Mouse (Mus musculus) olfactory bulb, adult 2 months (tissue): ENCODE data around the gene Cr1l. TPM values are rescaled to one million over a fixed set of nuclear protein-coding genes. Genes with fewer than 3 reads are reported as not detected.

Experiments
- H3K27ac ChIP-seq: fragments of 200-500 bp; 2 replicates; pipeline ENCODE4 v1.5.1; 2012; ENCODE audit warnings: low read depth, low read length; ENCODE audit not compliant: insufficient read depth
- H3K4me1 ChIP-seq: fragments of 200-500 bp; 2 replicates; pipeline ENCODE4 v1.6.1; 2012; ENCODE audit warnings: low read length; ENCODE audit not compliant: control insufficient read depth, insufficient read depth
- H3K4me3 ChIP-seq: fragments of 200-500 bp; 2 replicates; pipeline ENCODE4 v1.5.1; 2012; ENCODE audit warnings: mild to moderate bottlenecking, low read depth, low read length, moderate library complexity; ENCODE audit not compliant: insufficient read depth
- CTCF ChIP-seq: fragments of 200-500 bp; IDR thresholded peaks from 2 replicates; pipeline ENCODE4 v1.5.1; 2012; ENCODE audit warnings: low read depth, mild to moderate bottlenecking, low read length, moderate library complexity; ENCODE audit not compliant: insufficient read depth
- POLR2A ChIP-seq: fragments of 200-500 bp; IDR thresholded peaks from 2 replicates; pipeline ENCODE4 v1.6.1; 2012; ENCODE audit warnings: mild to moderate bottlenecking, low read depth, low read length, moderate library complexity; ENCODE audit not compliant: insufficient read depth
- WGBS: fragments of 180-500 bp; shearing (Covaris S2); methylation state at CpG from one replicate; pipeline ENCODE4 v1.1.7; 2018; 5-methylcytosine and 5-hydroxymethylcytosine counted together
- polyA plus RNA-seq: library from polyadenylated mRNA; stranded (reverse); fragments of >200 nt; gene quantifications from 2 replicates; pipeline ENCODE4 v1.2.4, GENCODE M21; 2012; ENCODE audit warnings: low replicate concordance; ENCODE audit not compliant: missing spikeins, insufficient read depth, insufficient read length

The Cr1l gene
- 413 TPM in 1 of 2 replicates, not detected in the other for polyA plus RNA-seq

DNA sequence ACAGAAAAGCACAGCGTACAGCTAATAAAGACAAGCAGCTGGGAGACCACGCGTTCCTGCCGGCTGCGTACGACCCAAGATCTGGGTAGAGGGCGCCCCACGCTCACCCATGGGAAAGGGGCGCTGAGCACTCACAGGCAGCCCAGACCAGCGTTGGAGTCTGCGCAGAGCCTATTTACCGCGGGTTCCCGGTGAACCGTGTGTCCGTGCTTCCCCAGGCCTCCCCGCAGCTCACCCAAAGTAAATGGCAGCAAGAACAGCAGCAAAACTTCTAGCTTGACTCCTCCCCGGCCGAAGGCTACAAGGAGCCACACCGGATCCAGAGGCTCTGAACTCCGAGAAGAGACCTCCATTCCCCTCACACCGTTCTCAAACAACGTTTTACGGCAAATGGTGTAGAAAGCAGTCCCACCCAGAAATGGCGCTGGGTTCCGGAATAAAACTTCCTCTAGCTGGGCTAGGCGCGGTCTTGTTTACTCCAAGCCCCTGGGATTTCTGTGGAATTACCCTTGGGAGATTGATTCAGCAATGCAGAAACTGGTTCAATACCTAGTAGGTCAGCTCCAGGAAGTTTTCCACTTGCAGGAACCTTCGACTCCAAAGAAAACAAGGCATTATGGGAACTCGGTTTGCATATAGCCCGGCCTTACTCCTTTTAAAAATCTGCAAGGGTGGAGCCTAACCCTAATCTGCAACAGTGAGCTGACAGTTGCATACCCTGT, at the start of gene Cr1l:
Cr1l (minus strand) TSS at position 634 of the 722 bp plus-strand sequence.
- TF ChIP-seq POLR2A (peak; percentile 62), CTCF (no peak)
- Histone ChIP-seq H3K27ac (peak within 1 kb of the TSS; percentile 92), H3K4me1 (no peaks in the 10 kb centered on the region), H3K4me3 (peak within 1 kb of the TSS; percentile 67)
- 1% methylated on average over 31 of the region's 31 CpGs for WGBS

DNA sequence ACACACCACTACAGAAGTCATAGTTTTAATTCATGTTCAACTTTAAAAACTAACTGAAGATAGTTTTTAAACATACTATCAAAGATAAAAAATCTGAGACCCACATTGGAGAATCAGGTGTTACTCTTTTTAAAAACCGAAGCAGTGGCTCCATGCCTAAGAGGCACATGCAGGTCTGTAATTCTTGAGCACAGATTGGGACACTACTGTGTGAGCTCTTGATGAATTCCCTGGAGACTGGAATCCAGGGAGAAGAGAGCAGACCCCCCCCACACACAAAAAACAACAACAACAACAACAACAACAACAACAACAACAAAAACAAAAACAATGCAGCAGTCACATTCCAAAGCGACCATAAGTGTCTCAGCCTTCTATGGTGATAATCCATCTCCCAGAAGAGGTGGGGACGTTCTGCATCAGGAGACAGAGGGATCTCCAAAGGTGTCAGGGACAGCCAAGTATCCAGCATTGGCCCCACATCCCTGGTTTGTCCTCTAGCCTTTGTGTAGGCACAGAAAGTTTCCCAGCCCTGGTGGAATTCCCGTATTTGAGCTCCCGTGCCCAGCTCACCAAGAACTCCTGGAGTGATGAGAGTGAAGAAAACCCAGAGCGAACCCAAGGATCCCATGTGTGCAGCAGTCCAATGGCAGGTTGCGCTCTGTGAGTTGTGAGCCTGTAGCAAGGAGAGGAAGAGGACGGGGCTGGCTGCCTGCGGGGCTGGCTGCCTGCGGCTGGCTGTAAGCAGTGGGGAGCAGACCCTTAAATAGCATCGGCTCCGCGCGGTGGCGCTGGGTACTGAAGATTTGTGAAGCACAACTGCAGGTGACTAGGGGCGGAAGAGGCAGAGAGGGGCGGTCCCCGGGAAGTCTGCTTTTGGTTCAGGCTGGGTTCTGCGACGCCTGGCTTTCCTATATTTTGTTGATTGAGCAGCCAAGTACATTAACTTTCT, 44.9 kb upstream of the Cr1l start, which contains the start of gene Cr2:
Cr2 (minus strand) TSS at position 737 of the 952 bp plus-strand sequence.
- 8% methylated on average over 20 of the region's 20 CpGs for WGBS
- peak within 1 kb of the TSS; percentile 46 for H3K4me3 ChIP-seq

DNA sequence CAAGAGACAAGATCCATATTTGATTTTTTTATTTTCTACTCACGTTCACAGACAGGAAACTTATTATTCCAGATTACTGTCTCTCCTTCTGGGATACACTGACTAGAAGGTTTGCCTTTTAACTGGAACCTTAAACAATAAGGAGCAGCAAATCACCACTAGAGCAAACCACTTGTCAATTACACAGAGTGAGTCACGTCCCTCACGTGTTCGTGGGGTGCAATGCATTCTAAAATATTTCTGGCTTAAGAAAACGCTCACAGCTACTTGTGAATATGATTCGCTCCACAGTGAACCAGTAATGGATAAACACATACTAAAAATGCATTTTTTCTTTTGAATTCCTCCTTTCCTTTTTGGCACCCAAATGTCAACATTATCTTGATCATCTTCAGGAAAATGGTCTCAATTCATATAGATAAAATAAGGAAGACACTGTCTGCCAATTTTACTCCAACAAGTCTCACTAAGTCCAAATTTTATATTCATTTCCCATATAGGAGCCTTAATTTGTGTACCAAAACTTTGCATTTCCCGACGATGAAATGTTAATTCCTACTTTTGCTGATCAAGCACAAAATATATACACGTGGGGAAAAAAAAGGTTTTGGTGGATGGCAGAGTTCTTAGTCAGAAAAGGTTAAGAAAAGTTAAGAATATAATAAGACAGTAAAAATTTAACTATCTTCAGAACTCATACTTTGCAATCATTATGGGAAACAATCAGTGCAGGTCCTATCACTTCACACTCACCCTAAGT, 33.8 kb upstream of the Cr1l start:
- H3K4me1 ChIP-seq: no peaks in the 10 kb centered on the region
- H3K4me3 ChIP-seq: no peak overlapping the region
- H3K27ac ChIP-seq: no peak overlapping the region
- no peak for TF ChIP-seq POLR2A
- TF ChIP-seq CTCF: no peak
- 82% methylated on average over 9 of the region's 9 CpGs for WGBS

More for the DNA sequence above, 44.9 kb upstream of the Cr1l start, which contains the start of gene Cr2:
- Histone ChIP-seq H3K4me1 (peaks cover 5% of the 10 kb centered on the region), H3K27ac (no peak within 1 kb of the TSS)
- TF ChIP-seq POLR2A: no peak
- 0 out of 2 replicates have a peak, but pooled peaks have one; percentile 15 for TF ChIP-seq CTCF

DNA sequence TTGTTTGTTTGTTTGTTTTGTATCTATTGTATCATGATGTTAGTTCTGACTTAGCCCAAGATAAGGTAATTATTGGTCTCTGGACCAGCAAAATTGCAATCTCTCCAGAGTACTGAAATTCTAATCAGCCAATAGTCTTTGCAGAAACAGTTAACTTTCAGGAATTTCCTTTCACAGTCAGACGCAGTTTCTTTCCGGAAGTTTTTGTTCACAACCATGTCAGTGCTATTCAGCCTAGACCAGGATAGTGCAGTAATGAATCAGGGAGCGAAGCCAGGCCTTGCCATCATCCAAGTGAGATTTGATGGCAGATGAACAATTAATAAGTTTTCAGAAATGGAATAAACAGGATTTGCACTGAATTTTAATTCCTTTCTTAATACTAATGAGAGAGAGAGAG, 684 bp upstream of the Cr1l start:
- Histone ChIP-seq H3K27ac (no peak overlapping the region), H3K4me3 (no peak overlapping the region), H3K4me1 (no peaks in the 10 kb centered on the region)
- TF ChIP-seq CTCF (no peak), POLR2A (no peak)
- WGBS: 28% methylated on average over 3 of the region's 3 CpGs

DNA sequence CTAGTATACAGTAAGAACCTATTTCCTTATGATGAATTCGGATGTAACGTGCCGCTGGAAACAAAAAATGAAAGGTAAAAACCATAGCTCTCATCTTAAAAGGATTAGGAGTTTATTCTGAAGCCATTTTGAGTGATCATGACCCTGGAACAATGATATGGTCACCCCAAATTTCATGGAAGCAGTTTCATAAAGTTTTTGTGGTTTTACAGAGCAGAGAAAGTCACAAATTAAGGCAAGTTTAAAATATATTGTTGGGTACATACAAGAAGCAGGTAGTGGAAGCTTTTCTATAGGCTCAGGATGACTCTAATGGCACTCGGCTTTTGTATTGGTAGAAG, 259 bp upstream of the Cr1l start:
- H3K27ac ChIP-seq: peak overlapping the region; percentile 92
- WGBS: 20% methylated on average over 4 of the region's 4 CpGs
- no peak for TF ChIP-seq CTCF
- TF ChIP-seq POLR2A: no peak
- no peak overlapping the region for H3K4me3 ChIP-seq
- H3K4me1 ChIP-seq: no peaks in the 10 kb centered on the region

DNA sequence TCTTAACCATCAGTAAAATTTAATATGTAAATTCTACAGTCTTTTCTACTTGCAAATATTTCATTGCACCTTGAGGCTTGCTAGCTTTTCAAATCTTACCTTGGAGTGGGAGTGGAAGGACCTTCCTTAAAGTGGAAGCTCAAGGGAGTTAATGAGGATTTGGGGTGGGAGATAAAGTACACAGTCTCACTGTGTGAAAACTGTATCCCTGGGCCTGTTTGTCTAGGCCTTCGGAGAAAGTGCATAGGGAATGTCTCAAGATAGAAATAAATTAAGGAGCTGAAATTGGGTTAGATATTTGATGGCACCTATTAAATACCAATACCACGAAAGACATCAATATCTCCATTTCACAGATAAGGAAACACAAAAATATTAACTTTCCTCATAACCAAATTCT, 907 bp downstream of the Cr1l start:
- no peak for TF ChIP-seq POLR2A
- TF ChIP-seq CTCF: no peak
- H3K27ac ChIP-seq: no peak overlapping the region

DNA sequence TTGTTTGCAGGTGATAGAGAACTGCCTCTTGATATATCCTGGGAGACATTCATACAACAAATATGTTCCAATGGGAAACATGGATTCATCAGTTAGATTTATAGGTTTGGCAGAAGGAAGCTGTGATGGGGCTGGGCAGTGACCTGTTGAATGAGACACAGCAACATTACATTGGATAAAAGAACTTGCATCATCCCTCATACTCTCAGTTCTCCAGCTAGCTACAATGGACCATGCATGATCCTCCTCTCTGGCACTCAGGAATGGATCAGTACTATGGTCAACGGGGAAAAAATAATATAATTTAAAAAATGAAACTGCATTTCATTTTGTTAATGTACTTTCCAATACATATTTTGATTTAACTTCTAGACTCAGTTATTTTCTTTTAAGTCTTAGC, 1.5 kb downstream of the Cr1l start:
- TF ChIP-seq POLR2A: no peak
- no peak for TF ChIP-seq CTCF
- H3K4me1 ChIP-seq: no peaks in the 10 kb centered on the region
- H3K27ac ChIP-seq: no peak overlapping the region
- WGBS: 61% methylated on average over 1 of the region's 1 CpGs
- H3K4me3 ChIP-seq: no peak overlapping the region

More for the DNA sequence above, 907 bp downstream of the Cr1l start:
- Histone ChIP-seq H3K4me3 (peak overlapping the region; percentile 67), H3K4me1 (no peaks in the 10 kb centered on the region)
- 5% methylated on average over 2 of the region's 2 CpGs for WGBS

DNA sequence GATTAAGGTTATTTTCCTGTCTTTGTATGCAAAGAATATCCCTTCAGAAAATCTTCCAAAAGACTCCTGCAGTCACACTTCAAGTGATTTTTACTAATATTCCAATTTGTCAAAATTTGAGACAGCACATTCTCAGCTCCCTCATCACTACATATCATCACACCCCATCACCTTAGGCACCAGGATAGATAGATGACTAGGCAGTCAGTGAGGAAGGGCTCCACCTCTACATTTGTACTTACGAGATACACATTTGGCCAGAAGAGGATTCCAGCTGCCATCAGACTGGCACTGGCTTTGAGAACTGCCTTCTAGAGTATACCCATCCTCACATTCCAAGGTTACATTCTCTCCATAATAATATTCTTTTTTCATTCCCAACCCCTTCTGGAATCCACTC, 17.0 kb downstream of the Cr1l start:
- Histone ChIP-seq H3K27ac (no peak overlapping the region), H3K4me1 (no peaks in the 10 kb centered on the region), H3K4me3 (no peak overlapping the region)
- TF ChIP-seq POLR2A (no peak), CTCF (no peak)
- WGBS: 94% methylated on average over 1 of the region's 1 CpGs

DNA sequence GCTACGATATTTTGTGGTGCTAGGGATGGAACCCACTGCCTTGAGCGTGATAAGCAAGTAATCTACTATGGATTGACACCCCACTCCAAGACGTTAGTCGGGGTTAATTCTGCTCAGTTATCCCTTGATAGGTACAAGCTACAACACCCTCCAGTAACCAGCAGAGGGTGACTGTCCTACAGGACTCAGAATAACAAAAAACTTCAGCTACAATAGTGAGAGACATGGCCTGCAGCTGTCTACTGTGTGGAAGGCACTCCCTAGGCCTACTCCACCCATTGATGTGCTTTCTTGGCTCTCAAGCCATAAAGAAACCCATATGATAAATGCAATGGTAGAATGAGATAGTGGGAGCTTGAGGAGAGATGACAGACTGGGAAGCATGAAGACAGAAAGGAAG, 17.8 kb downstream of the Cr1l start:
- 93% methylated on average over 4 of the region's 4 CpGs for WGBS
- Histone ChIP-seq H3K4me3 (no peak overlapping the region), H3K27ac (no peak overlapping the region), H3K4me1 (no peaks in the 10 kb centered on the region)
- TF ChIP-seq CTCF (no peak), POLR2A (no peak)
